Mouse (Mus musculus) heart, embryonic 12.5 days (tissue): ENCODE measurements around the gene Slc1a4. TPM values are rescaled to one million over a fixed set of nuclear protein-coding genes. Genes with fewer than 3 reads are reported as not detected.

Experiments used
- ATAC-seq: fragments of 200-750 bp; cut with Nextera tagmentation; 2 replicates; pipeline ENCODE4 v1.8.0; 2017; ENCODE audit warnings: moderate TSS enrichment, moderate library complexity; ENCODE audit not compliant: insufficient number of reproducible peaks, low FRiP score
- H3K27ac ChIP-seq: fragments of 300-500 bp; sonication (generic); 2 replicates; pipeline ENCODE4 v1.5.1; 2016; ENCODE audit warnings: mild to moderate bottlenecking, moderate library complexity; ENCODE audit not compliant: poor library complexity, severe bottlenecking
- H3K27me3 ChIP-seq: fragments of 300-500 bp; sonication (generic); replicated peaks from 2 replicates; pipeline ENCODE4 v1.6.1; 2016; ENCODE audit warnings: mild to moderate bottlenecking, moderate library complexity
- H3K36me3 ChIP-seq: fragments of 300-500 bp; sonication (generic); 2 replicates; pipeline ENCODE4 v1.6.1; 2016; ENCODE audit warnings: mild to moderate bottlenecking, moderate library complexity
- H3K4me1 ChIP-seq: fragments of 300-500 bp; sonication (generic); replicated peaks from 2 replicates; pipeline ENCODE4 v1.6.1; 2016; ENCODE audit warnings: mild to moderate bottlenecking
- H3K4me2 ChIP-seq: fragments of 300-500 bp; sonication (generic); 2 replicates; pipeline ENCODE4 v1.6.1; 2016; ENCODE audit warnings: mild to moderate bottlenecking, moderate library complexity
- H3K4me3 ChIP-seq: fragments of 300-500 bp; sonication (generic); 2 replicates; pipeline ENCODE4 v1.5.1; 2016; ENCODE audit warnings: mild to moderate bottlenecking
- H3K9ac ChIP-seq: fragments of 300-500 bp; sonication (generic); 2 replicates; pipeline ENCODE4 v1.6.1; 2016; ENCODE audit warnings: mild to moderate bottlenecking, moderate library complexity
- H3K9me3 ChIP-seq: fragments of 300-500 bp; sonication (generic); replicated peaks from 2 replicates; pipeline ENCODE4 v1.6.1; 2016; ENCODE audit warnings: mild to moderate bottlenecking, moderate library complexity
- WGBS: fragments of 180-500 bp; shearing (Covaris S2); methylation state at CpG from one replicate; pipeline ENCODE4 v1.1.7; 2016; 5-methylcytosine and 5-hydroxymethylcytosine counted together
- polyA plus RNA-seq: library from polyadenylated mRNA; unstranded; fragments of >200 nt; fragmentation: Nextera tagmentation; extraction: Ambion mirVana; gene quantifications from 2 replicates; pipeline ENCODE4 v1.2.1, GENCODE M21; 2016

The Slc1a4 gene
- polyA plus RNA-seq, 1 experiment from 2014 or later, result 12.4 TPM

GRCm38 (mm10) chr11:20300850-20301249, 31.7 kb downstream of the Slc1a4 start:
- H3K4me2 ChIP-seq, result no peak overlapping the region

GRCm38 (mm10) chr11:20299900-20300299, 32.6 kb downstream of the Slc1a4 start:
- no peaks in the 10 kb centered on the region for H3K27me3 ChIP-seq
- H3K4me3 ChIP-seq, result no peak overlapping the region
- H3K36me3 ChIP-seq, result peaks cover 17% of the 10 kb centered on the region
- H3K9ac ChIP-seq, result no peak overlapping the region
- 63% methylated on average over 6 of the region's 6 CpGs for WGBS
- no peak for ATAC-seq
- peaks cover 10% of the 10 kb centered on the region for H3K4me1 ChIP-seq
- H3K9me3 ChIP-seq, result no peaks in the 10 kb centered on the region
- H3K27ac ChIP-seq, result no peak overlapping the region
- H3K4me2 ChIP-seq, result no peak overlapping the region

More at GRCm38 (mm10) chr11:20300850-20301249, 31.7 kb downstream of the Slc1a4 start:
- no peak overlapping the region for H3K4me3 ChIP-seq
- no peaks in the 10 kb centered on the region for H3K9me3 ChIP-seq
- peaks cover 19% of the 10 kb centered on the region for H3K36me3 ChIP-seq
- H3K27me3 ChIP-seq, result no peaks in the 10 kb centered on the region
- ATAC-seq, result no peak
- peaks cover 10% of the 10 kb centered on the region for H3K4me1 ChIP-seq
- 81% methylated on average over 6 of the region's 6 CpGs for WGBS
- H3K9ac ChIP-seq, result no peak overlapping the region
- no peak overlapping the region for H3K27ac ChIP-seq

- no peak for ATAC-seq
- H3K27me3 ChIP-seq, result 0 out of 2 replicates have a peak, but pooled peaks cover 2% of the 10 kb centered on the region
- H3K36me3 ChIP-seq, result no peaks in the 10 kb centered on the region
- WGBS, result 75% methylated on average over 3 of the region's 3 CpGs
- H3K4me2 ChIP-seq, result no peak overlapping the region
- no peaks in the 10 kb centered on the region for H3K4me1 ChIP-seq
- H3K27ac ChIP-seq, result no peak overlapping the region
- peaks cover 3% of the 10 kb centered on the region for H3K9me3 ChIP-seq
- no peak overlapping the region for H3K9ac ChIP-seq
- H3K4me3 ChIP-seq, result no peak overlapping the region
Measured at GRCm38 (mm10) chr11:20284463-20284862, 48.0 kb downstream of the Slc1a4 start.

GRCm38 (mm10) chr11:20282601-20283219, 49.8 kb downstream of the Slc1a4 start:
- Histone ChIP-seq H3K27me3 (0 out of 2 replicates have a peak, but pooled peaks cover 6% of the 10 kb centered on the region), H3K4me1 (peaks cover 5% of the 10 kb centered on the region), H3K4me2 (no peak overlapping the region), H3K9ac (no peak overlapping the region), H3K36me3 (no peaks in the 10 kb centered on the region), H3K9me3 (peaks cover 3% of the 10 kb centered on the region; the same call in 1 of the 2 replicates), H3K27ac (no peak overlapping the region), H3K4me3 (no peak overlapping the region)
- WGBS, result 79% methylated on average over 2 of the region's 2 CpGs
- no peak for ATAC-seq

- no peak for ATAC-seq
- Histone ChIP-seq H3K27ac (no peak overlapping the region), H3K4me2 (no peak overlapping the region), H3K36me3 (no peaks in the 10 kb centered on the region), H3K4me3 (no peak overlapping the region), H3K27me3 (peaks cover 6% of the 10 kb centered on the region; the same call in 1 of the 2 replicates), H3K9me3 (no peaks in the 10 kb centered on the region), H3K4me1 (peaks cover 5% of the 10 kb centered on the region), H3K9ac (no peak overlapping the region)
- 62% methylated on average over 5 of the region's 5 CpGs for WGBS
Measured at GRCm38 (mm10) chr11:20280982-20281381, 51.5 kb downstream of the Slc1a4 start.

GRCm38 (mm10) chr11:20278702-20279101, 53.8 kb downstream of the Slc1a4 start:
- WGBS, result 7% methylated on average over 5 of the region's 5 CpGs
- Histone ChIP-seq H3K36me3 (no peaks in the 10 kb centered on the region), H3K4me3 (no peak overlapping the region), H3K4me1 (peaks cover 5% of the 10 kb centered on the region), H3K27me3 (peaks cover 6% of the 10 kb centered on the region; the same call in 1 of the 2 replicates), H3K27ac (no peak overlapping the region), H3K9me3 (no peaks in the 10 kb centered on the region), H3K4me2 (no peak overlapping the region), H3K9ac (no peak overlapping the region)
- ATAC-seq, result no peak

GRCm38 (mm10) chr11:20277106-20277505, 55.4 kb downstream of the Slc1a4 start:
- no peak overlapping the region for H3K4me3 ChIP-seq
- no peak for ATAC-seq
- WGBS, result 79% methylated on average over 2 of the region's 2 CpGs

GRCm38 (mm10) chr11:20275974-20276373, 56.5 kb downstream of the Slc1a4 start:
- Histone ChIP-seq H3K4me3 (no peak overlapping the region), H3K27ac (no peak overlapping the region), H3K9me3 (no peaks in the 10 kb centered on the region), H3K4me2 (no peak overlapping the region), H3K27me3 (peaks cover 6% of the 10 kb centered on the region; the same call in 1 of the 2 replicates), H3K36me3 (no peaks in the 10 kb centered on the region), H3K4me1 (peaks cover 5% of the 10 kb centered on the region), H3K9ac (no peak overlapping the region)
- 67% methylated on average over 2 of the region's 2 CpGs for WGBS
- ATAC-seq, result no peak

More at GRCm38 (mm10) chr11:20277106-20277505, 55.4 kb downstream of the Slc1a4 start:
- Histone ChIP-seq H3K27me3 (peaks cover 6% of the 10 kb centered on the region; the same call in 1 of the 2 replicates), H3K9me3 (no peaks in the 10 kb centered on the region), H3K27ac (no peak overlapping the region), H3K4me1 (peaks cover 5% of the 10 kb centered on the region), H3K9ac (no peak overlapping the region), H3K4me2 (no peak overlapping the region), H3K36me3 (no peaks in the 10 kb centered on the region)

GRCm38 (mm10) chr11:20269885-20270284, 62.6 kb downstream of the Slc1a4 start:
- H3K4me2 ChIP-seq, result no peak overlapping the region
- H3K27me3 ChIP-seq, result no peaks in the 10 kb centered on the region; the same call in 1 of the 2 replicates
- WGBS, result 75% methylated on average over 6 of the region's 6 CpGs
- no peak overlapping the region for H3K9ac ChIP-seq
- no peaks in the 10 kb centered on the region for H3K9me3 ChIP-seq
- H3K4me3 ChIP-seq, result no peak overlapping the region
- no peaks in the 10 kb centered on the region for H3K4me1 ChIP-seq
- ATAC-seq, result no peak
- H3K36me3 ChIP-seq, result no peaks in the 10 kb centered on the region
- no peak overlapping the region for H3K27ac ChIP-seq

GRCm38 (mm10) chr11:20262628-20263380, 69.7 kb downstream of the Slc1a4 start:
- Histone ChIP-seq H3K4me3 (no peak overlapping the region), H3K4me1 (no peaks in the 10 kb centered on the region), H3K36me3 (no peaks in the 10 kb centered on the region), H3K27ac (no peak overlapping the region), H3K9ac (no peak overlapping the region), H3K4me2 (no peak overlapping the region), H3K27me3 (no peaks in the 10 kb centered on the region), H3K9me3 (no peaks in the 10 kb centered on the region)
- WGBS, result 52% methylated on average over 8 of the region's 8 CpGs
- no peak for ATAC-seq

GRCm38 (mm10) chr11:20254791-20255190, 77.7 kb downstream of the Slc1a4 start:
- no peak overlapping the region for H3K4me3 ChIP-seq
- 0 out of 2 replicates have a peak, but pooled peaks cover 2% of the 10 kb centered on the region for H3K4me1 ChIP-seq
- H3K9ac ChIP-seq, result no peak overlapping the region
- H3K27me3 ChIP-seq, result no peaks in the 10 kb centered on the region
- 75% methylated on average over 4 of the region's 4 CpGs for WGBS
- H3K4me2 ChIP-seq, result no peak overlapping the region
- no peak for ATAC-seq
- no peaks in the 10 kb centered on the region for H3K9me3 ChIP-seq
- no peaks in the 10 kb centered on the region for H3K36me3 ChIP-seq
- H3K27ac ChIP-seq, result no peak overlapping the region
